Mouse (Mus musculus) ovary, postnatal 36 days (tissue): ENCODE data around the gene Ncf4.
"Not testable (repeated sequence)": the region's sequence is repeated elsewhere in the genome, so short reads cannot be mapped to it uniquely, and the experiment has no call there.

Experiments used
- DNase-seq: peaks from one replicate; pipeline ENCODE4 v3.0.0; 2022; ENCODE audit warnings: low spot score, mixed read lengths

Ncf4 gene

DNA sequence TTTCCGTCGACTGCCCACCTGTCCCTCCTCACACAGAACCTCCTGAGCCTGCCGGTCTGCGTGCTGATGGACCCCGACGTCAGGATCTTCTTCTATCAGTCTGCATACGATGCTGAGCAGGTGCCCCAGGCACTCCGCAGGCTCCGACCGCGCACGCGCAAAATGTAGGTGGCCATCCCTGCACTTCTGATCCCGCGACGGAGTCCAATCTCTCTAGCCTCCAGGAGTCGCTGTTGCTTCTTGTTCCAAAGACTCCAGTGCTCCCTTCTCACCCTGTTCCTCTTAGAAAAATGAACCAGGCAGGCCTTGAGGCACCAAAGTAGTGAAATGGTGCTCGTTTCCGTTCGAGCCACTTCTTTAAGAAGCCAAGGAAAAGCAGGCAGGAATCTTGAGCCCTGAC is 10.2 kb downstream of the Ncf4 start:
- DNase-seq = peak; percentile 41

DNA sequence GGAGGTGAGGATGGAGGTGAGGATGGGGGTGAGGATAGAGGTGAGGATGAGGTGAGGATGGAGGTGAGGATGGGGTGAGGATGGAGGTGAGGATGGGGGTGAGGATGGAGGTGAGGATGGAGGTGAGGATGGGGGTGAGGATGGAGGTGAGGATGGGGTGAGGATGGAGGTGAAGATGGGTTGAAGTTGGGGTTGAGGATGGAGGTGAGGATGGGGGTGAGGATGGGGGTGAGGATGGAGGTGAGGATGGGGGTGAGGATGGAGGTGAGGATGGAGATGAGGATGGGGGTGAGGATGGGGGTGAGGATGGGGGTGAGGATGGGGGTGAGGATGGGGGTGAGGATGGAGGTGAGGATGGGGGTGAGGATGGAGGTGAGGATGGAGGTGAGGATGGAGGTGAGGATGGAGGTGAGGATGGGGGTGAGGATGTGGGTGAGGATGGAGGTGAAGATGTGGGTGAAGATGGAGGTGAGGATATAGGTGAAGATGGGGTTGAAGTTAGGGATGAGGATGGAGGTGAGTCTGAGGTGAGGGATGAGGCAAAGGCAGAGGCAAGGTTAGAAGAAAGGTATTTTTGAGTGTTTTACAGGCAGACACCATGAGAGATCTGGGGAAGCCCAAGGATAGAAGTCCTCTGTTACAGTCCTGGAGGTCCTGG is 12.1 kb downstream of the Ncf4 start:
- not testable (repeated sequence) for DNase-seq

DNA sequence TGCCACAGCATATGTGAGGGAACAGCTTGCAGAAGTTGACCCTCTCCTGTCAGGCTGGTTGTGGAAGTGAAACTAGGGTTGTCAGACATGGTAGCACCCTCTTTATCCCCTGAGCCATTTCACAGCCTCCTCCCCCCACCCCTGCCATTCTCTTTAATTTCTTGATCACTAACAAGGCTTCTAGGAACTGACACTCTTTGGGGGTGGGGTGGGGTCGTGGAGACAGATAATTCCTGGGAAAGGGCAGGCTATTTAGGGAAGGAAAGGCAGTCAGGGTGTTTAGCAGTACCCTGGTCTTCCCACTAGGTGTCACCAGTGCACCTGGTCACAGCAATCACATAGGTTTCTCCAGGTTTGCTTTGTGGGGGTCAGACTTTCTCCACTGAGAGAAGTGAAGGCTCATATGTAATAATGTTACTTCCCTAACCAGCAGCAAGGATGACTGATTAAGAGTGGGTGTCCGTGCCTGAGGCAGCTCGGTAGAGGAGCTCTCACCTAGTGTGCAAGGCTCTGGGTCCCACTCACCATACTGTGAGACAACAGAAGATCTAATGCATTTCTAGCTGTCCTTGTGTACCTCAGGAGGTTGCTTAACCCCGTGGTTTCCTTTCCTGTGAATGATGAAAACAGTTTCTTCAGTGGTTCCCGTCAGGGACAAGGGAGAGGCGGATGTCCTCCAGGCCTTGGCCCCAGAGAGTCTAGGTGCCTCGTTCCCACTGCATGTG is 12.9 kb downstream of the Ncf4 start:
- peak; percentile 51 for DNase-seq

DNA sequence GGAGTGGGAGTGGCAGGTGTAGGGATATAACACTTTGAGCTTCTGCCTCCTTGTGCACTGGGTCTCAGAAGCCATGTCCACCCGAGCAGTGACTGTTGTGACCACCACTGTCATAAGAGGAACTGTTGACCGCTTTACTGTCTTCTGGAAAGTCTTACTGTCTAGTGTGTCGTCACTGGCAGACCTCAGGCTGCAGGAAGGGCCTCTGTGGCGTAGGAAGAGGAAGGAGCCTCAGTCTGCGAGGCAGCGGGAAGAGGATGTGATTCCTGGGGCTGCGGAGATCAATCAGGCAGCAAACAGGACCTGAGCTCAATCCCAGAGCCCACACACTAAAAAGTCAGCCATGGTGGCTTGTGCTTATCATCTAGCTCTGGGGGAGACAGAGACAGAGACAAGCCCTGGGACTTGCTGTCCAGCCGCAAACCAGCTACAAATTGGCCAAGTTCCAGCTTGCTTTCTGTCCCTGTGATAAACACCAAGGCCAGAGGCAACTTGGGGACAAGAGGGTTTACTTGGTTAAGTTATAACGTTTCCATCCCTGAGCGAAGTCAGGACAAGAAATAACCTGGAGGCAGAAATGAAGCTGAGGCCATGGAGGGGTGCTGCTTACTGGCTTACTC is 13.8 kb downstream of the Ncf4 start:
- DNase-seq = no peak

DNA sequence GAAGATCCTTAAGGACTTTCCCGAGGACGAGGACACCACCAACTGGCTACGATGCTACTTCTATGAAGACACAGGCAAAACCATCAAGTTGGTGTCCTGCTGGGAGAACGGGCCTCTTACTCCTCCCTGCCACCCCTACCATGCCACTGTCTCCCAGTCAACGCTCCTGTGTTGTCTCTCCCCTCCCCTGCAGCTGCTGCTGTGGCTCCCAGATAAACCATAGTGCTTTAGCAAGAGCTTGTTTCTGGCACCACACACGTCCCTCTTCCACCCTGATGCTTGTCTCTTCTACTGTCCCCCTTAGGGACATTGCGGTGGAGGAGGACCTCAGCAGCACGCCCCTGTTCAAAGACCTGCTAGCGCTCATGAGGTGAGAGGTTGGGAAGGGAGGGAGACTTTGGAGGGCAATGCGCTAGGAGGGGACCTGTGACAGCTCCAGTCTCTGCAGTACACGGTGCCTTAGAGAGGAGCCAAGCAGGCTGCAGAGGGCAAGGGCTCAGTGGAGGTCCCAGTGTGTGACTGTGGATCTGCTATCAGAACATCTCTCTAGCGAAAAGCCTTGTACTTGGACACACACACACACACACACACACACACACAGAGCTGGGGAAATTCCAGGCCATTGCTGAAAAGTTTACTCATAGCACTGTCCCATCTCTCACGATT is 16.2 kb downstream of the Ncf4 start:
- DNase-seq = no peak

DNA sequence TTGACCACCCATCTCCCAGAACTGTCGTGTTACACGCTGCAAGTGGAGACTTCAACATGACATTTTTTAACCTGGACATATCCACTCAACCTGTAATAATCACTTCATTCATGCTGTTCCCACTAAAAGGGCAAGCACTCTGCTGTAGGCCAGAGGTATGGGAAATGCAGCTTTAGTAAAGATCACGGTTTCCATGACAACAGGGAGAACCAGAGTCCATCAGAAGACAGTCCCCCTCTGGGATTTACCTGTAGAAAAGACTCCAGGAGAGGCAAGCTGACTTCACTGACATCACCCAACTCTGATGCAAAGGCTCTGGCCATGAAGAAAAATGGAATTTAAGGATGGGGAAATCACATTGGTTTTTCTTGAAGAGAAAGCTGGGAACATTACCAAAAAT is 18.7 kb downstream of the Ncf4 start:
- DNase-seq = no peak

DNA sequence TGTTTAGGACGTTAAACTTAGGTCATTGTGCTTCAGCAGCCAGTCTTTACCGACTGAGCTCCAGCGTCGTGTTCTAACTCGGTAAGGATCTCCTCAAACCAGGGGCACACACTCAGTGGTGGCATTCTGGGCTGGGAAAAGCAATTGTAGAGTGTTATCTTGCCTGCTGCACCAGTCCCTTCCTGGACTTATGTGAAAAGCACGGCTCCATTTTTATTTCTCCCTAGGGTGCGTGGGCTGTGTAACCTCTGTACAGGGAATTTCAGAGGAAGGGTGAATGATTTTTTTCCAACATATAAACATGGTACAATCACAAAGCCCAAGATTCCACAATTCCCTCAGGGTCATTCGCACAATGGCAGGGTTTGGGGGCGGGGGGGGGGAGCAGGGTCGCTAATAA is 22.8 kb downstream of the Ncf4 start:
- DNase-seq = no peak

DNA sequence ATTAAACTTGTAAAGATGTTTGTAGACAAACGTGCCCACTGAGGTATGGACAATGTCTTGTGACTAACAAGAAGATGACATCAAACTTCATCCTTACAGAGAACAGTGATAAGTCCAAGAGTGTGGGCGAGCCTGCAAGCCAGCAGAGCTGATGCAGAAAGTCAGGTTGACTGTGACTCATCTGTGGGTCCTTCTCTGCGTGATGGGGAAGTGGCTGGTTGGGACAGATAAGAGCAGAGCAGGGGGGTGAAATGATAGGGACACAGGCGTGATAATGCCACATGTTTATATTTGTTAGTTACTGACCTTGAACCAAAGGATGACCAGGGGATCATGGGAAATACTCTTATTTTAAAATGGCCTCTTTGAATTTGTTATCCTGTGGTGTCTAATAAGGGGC is 23.3 kb downstream of the Ncf4 start:
- DNase-seq = no peak

DNA sequence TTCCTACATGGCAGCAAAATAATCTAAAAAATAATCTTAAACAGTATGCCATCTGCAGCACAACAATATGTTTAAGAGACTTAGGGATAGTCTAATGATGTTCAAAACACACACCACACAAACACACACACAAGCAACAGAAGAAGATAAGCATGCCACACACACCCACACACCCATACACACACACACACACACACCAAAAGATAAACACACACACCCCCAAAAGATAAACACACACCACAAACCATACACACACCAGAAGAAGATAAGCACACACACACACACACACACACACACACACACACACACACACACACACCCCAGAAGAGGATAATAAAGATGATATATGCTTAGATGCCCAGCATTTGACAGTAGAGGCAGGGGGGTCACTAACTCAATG is 26.6 kb downstream of the Ncf4 start:
- no peak for DNase-seq

DNA sequence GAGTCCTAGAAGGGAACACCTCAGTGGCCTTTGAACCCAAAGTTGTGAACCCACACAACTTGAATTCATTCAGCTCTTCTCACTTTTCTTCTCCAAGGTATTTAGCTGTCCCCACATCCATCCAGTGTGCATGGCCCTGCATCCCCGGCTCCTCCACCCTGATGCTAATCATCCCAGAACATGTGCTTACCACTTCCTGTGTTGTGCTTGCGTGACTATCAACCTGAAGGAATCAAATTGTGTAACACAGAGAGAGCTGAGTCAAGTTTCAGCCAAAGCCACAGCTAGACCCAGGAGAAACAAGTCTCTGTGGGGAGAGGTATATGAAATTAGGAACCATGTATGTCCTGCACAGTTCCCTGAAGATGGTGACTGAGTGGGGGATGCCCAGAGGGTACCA is 33.7 kb downstream of the Ncf4 start:
- no peak for DNase-seq

DNA sequence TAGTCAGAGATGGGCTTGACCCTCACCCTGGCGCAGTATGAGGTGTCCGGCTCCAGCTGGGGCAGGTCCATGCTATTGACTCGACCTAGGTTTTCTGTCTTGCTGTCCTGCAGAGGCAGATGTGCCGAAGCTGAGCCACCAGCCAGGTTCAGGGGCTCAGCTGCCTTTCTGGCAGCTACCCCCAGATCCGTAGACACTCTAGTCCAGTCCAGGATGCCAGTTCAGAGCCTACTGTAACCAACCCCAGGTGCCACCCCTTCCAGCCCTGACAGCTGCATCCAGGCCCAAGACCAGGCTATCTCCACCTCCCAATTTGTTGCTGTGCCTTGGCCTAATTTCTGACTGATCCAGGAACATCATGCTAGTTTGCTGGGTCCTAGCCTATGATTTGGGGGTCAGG is 43.3 kb downstream of the Ncf4 start:
- no peak for DNase-seq

DNA sequence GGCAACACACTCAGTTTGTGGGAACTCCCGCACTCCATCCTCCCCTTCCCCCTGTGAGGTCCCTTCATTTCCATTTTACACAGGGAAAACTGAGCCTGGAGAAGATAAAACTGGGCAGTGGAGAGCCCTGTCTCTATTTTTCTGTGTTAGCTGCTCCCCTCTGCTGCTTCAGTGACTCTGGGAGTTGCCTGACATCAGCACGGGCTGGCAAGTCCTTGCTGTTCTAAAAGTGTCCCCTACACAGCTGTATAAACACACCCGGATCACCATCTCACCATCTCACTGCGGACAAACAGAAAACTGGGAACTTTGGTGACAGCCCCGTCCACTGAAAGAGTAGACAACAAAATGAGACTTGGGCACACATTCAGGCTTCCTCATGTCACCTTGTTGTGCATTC is 45.2 kb downstream of the Ncf4 start:
- not testable (repeated sequence) for DNase-seq

DNA sequence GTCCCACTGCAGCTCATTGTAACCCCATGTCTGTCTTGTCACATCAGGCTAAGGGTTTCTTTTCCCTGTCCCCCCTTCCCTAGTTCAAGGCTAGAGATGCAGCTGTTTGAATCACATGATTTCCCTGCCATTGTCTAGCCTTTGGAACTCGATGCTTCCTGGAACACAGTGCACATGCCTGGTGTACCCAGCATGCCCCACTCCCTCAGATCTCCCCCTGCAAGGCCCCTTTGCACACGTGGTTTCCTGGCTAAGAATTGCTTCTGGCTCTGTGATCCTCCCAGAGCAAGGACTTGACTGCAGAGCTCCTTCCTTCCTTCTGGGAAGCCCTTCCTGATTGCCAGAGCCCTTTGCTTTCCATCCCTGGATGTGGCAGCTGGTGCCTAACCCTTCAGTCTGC is 48.6 kb downstream of the Ncf4 start:
- not testable (repeated sequence) for DNase-seq

DNA sequence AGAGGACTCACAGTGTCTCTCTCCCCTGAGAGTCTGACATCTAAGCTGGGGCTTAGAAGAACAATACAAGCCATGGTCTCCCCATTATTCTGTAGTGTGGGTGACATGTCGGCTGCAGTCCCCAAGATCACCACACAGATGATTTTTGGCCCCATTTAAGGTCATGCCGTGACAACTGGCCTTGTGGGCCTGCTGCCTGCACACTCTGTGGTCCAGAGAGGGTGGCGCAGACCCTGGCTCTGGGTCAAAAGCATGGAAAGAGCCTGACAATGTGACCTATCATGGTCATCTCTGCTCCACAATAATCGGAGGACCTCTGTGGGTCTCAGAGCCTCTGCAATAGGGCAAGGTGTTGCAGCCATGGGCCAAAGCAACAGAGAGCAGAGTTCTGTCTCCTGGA is 49.1 kb downstream of the Ncf4 start:
- no peak for DNase-seq

DNA sequence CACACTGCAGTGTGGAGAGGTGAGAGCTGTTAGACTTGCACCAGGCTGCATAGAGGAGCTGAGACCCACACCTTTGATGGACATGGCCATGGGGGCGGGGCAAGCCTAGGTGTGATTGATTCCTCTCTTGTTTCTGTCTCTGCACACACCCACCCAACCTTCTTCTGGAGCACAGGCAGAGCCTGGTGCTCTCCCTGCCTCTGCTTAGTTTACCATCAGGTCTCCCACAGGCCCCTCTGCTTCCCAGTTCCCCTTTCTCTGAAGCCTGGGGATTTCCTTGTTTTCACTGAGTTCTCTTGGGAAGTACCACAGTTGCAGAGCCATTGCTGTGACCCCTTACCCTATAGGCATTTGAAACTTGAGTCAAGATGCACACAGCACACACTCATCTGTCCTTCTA is 54.0 kb downstream of the Ncf4 start:
- DNase-seq = no peak

DNA sequence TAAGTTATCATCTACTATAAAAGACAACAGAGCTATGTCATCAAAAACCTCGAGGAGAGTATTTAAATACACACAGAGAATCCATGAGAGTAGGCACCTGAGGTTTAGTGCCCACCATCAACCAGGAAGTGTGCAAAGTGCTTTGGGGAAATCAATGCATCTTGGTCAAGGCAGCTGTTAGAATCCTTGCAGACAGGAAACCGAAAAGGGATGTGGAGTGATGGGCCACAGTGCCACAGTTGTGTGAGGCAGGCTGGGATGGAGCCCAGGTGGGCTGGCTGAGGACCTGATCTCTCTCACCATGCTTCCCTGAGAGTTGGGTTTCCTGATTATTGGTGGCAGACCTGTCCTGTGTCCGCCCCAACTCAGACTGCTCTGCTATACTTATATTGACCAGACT is 55.0 kb downstream of the Ncf4 start:
- DNase-seq = no peak

DNA sequence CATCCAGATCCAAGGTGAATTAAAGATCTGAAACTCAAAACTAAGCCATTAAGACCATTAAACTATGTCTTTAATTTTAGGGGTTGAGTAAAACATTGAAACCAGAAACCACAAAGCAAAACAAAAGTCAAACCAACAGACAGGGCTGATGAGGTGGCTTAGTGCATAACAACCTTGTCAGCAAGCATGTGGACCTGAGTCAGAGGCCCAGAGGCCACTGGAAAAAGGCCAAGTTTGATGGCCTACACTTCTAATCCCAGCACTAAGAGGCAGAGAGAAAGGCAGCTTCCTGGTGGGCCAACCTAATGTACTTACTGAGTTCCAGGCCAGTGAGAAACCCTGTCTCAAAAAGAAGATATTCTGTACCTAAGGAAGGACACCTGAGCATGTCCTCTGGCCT is 56.2 kb downstream of the Ncf4 start:
- DNase-seq = no peak

DNA sequence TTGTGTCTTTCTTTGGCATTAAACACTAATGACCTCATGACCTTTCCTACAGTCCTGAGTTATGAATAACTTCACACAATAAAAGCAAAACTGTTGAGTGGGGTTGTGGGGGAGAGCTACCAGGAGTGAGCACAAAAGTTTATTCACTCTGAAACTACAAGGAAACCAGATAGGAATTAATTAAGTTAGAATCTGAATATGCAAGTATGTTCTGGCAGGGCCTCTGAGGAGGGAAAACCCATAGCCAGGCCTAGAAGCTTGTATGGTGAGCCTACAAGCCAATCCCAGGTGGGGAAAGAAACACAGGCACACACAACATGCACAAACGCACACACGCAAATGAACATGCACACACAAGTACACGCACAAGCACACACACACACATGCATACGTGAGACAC is 58.1 kb downstream of the Ncf4 start:
- DNase-seq = no peak

DNA sequence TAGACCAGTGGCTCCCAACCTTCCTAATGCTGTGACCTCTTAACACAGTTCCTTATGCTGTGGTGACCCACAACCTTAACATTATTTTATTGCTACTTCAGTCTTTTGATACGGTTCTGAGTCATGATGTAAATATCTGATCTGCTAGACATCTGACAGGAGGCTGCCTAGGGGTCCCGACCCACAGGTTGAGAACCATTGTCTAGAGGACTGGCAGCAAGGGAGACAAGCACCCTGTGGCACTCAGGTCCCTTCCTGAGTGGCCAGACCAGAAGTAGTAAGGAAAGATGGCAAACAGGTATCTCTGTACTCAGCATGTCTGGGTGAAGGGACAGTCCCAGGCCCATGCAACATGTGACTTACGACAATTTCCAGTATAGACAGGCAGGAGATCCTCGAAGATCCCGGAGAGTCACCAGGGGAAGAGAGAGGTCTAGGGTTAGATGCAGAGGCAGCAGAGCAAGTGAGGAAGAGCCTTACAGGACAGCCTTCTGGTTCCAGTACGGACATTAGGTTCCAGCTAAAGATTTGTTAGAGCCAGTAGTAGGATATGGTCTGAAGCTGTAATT is 59.1 kb downstream of the Ncf4 start:
- DNase-seq = no peak

DNA sequence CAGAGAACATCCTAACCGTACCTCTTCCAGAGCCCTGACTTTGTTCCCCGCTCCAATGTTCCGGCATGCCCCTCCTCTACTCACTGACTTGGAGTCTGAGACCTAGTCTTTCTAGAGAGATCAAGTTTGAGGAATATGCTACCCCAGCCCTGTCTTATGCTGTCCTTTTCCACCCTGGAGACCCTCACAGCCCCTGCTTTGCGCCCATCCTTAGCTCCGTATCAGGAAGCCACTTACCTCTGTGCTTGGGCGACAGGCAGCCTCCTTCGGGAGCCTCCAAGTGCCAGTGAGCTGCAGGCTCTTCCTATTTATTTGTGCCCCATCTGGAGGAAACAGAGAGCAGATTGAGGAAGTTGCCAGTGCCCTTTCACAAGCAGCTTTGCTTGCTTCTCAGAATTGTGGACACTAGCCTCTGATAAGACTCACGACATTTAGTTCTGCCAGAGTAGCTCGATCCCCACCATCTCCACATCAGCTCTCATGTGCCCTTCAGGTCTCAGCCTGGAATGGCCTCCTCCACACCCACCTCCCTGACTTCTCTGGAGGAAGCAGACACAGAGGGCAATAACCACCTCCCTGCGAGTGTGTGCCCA is 60.8 kb downstream of the Ncf4 start, which contains the start of gene Csf2rb2:
TSS of gene Csf2rb2 (minus strand) at position 381 of the 593 bp plus-strand sequence.
- no peak for DNase-seq

DNA sequence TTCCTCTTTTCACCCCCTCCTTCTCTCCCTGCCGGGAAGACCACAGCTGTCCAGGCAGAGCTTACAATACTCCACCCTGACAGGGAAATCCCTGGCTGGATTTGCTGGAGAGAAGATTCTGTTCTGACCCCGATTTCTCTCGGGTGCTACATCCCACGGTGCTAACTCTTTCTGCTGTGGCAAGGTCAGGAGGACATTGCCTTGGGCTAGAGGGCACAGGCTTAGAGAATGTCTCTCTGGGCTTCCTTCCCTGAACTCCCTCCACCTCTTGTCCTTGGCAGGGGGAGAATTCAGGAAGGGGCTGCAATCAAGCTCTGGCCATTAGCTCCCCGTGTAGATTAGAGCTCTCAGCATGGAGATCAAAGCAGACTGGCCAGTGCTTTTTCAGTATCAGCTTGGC is 65.3 kb downstream of the Ncf4 start:
- DNase-seq = no peak

DNA sequence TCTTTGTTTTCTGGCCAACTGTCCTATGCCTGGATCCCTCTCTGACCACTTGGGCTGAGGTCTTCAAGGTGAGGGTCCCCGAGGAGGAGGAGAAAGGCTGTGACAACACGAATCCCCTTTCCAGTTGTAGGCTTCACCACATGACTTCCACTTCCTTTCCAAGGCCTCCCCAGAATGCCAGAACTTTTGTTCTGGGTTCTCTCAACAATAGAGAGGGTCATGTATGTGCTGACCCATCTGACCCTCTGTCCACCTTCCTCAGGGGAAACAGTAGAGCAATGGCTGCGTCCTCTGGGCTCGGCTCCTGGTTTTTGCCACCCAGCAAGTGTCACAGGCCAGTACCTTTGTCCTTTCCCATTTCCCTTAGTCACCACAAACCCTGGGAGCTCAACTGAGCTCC is 66.4 kb downstream of the Ncf4 start:
- no peak for DNase-seq
